Mouse (Mus musculus) C2C12 (cell line): ENCODE results near the gene Zfp697. TPM values are rescaled to one million over a fixed set of nuclear protein-coding genes. Genes with fewer than 3 reads are reported as not detected.

Source experiments
- H3K27me3 ChIP-seq: one replicate; pipeline ENCODE4 v1.6.1; 2011; ENCODE audit not compliant: control insufficient read depth, insufficient read depth, insufficient read length
- H3K36me3 ChIP-seq: one replicate; pipeline ENCODE4 v1.6.1; 2011; ENCODE audit not compliant: control insufficient read depth, insufficient read depth
- H3K4me3 ChIP-seq: one replicate; pipeline ENCODE4 v1.5.1; 2011; ENCODE audit warnings: mild to moderate bottlenecking, control low read depth; ENCODE audit not compliant: poor library complexity, insufficient read depth, severe bottlenecking
- H3K79me2 ChIP-seq: one replicate; pipeline ENCODE4 v1.6.1; 2011; ENCODE audit not compliant: control insufficient read depth, insufficient read depth
- H3K79me3 ChIP-seq: one replicate; pipeline ENCODE4 v1.6.1; 2011; ENCODE audit warnings: low read depth, control low read depth
- H3ac ChIP-seq: one replicate; pipeline ENCODE3; 2011; ENCODE audit warnings: low read depth; ENCODE audit not compliant: control insufficient read depth, insufficient read length
- CEBPB ChIP-seq: IDR thresholded peaks from one replicate; pipeline ENCODE4 v1.6.1; 2011; ENCODE audit warnings: low read depth, mild to moderate bottlenecking, control low read depth, moderate library complexity
- CTCF ChIP-seq: IDR thresholded peaks from one replicate; pipeline ENCODE4 v1.5.1; 2011; ENCODE audit not compliant: control insufficient read depth, insufficient read depth, insufficient read length
- FOSL1 ChIP-seq: IDR thresholded peaks from one replicate; pipeline ENCODE4 v1.8.0; 2011; ENCODE audit warnings: mild to moderate bottlenecking, low read length; ENCODE audit not compliant: poor library complexity, insufficient read depth, severe bottlenecking
- MAX ChIP-seq: IDR thresholded peaks from one replicate; pipeline ENCODE4 v1.6.1; 2011; ENCODE audit warnings: mild to moderate bottlenecking, control low read depth
- MYOD1 ChIP-seq: IDR thresholded peaks from one replicate; pipeline ENCODE4 v1.6.1; 2011; ENCODE audit warnings: low read depth; ENCODE audit not compliant: control insufficient read depth, insufficient read length
- MYOG ChIP-seq: IDR thresholded peaks from one replicate; pipeline ENCODE4 v1.6.1; 2011; ENCODE audit not compliant: control insufficient read depth, insufficient read length; ENCODE audit errors: extremely low read depth
- USF1 ChIP-seq: IDR thresholded peaks from one replicate; pipeline ENCODE4 v1.6.1; 2011; ENCODE audit warnings: low read depth, mild to moderate bottlenecking, control low read depth, moderate library complexity
- polyA plus RNA-seq: library from polyadenylated mRNA; unstranded; fragments of >200 nt; fragmentation: generic; extraction: Trizol; gene quantifications from one replicate; pipeline ENCODE4 v1.2.1, GENCODE M21; 2012; ENCODE audit warnings: missing spikeins

Gene Zfp697
- polyA plus RNA-seq, 1 experiment = 7.5 TPM

- Histone ChIP-seq H3K36me3 (peaks cover 52% of the 10 kb centered on the region), H3K79me3 (no peaks in the 10 kb centered on the region), H3K27me3 (no peaks in the 10 kb centered on the region), H3ac (no peak overlapping the region), H3K79me2 (no peaks in the 10 kb centered on the region), H3K4me3 (no peak overlapping the region)
- TF ChIP-seq MYOG (no peak), CEBPB (no peak), CTCF (no peak), FOSL1 (no peak), MYOD1 (no peak), MAX (no peak), USF1 (no peak)
These were observed 44.5 kb downstream of the Zfp697 start for GRCm38 (mm10) chr3:98426749-98427148.

DNA sequence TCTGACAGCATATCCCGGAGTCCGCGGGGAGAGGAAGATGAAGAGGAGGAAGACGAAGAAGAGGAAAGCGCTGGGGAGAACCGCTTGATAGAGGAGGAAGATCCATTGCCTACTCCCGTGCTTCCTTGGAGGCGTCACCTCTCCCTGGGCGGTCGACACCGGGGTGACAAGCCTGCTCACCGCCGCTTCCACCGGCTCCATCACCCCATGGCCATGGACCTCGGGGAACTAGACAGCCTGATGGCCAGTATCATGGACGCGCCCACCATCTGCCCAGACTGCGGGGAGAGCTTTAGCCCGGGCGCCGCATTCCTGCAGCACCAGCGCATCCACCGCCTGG lies 45.0 kb downstream of the Zfp697 start:
- H3K79me3 ChIP-seq = no peaks in the 10 kb centered on the region
- H3K27me3 ChIP-seq = no peaks in the 10 kb centered on the region
- H3K79me2 ChIP-seq = no peaks in the 10 kb centered on the region
- no peak overlapping the region for H3ac ChIP-seq
- H3K4me3 ChIP-seq = no peak overlapping the region
- peaks cover 52% of the 10 kb centered on the region for H3K36me3 ChIP-seq
- no peak for TF ChIP-seq FOSL1
- TF ChIP-seq CEBPB = no peak
- no peak for TF ChIP-seq MYOD1
- TF ChIP-seq USF1 = no peak
- no peak for TF ChIP-seq CTCF
- no peak for TF ChIP-seq MYOG
- no peak for TF ChIP-seq MAX

DNA sequence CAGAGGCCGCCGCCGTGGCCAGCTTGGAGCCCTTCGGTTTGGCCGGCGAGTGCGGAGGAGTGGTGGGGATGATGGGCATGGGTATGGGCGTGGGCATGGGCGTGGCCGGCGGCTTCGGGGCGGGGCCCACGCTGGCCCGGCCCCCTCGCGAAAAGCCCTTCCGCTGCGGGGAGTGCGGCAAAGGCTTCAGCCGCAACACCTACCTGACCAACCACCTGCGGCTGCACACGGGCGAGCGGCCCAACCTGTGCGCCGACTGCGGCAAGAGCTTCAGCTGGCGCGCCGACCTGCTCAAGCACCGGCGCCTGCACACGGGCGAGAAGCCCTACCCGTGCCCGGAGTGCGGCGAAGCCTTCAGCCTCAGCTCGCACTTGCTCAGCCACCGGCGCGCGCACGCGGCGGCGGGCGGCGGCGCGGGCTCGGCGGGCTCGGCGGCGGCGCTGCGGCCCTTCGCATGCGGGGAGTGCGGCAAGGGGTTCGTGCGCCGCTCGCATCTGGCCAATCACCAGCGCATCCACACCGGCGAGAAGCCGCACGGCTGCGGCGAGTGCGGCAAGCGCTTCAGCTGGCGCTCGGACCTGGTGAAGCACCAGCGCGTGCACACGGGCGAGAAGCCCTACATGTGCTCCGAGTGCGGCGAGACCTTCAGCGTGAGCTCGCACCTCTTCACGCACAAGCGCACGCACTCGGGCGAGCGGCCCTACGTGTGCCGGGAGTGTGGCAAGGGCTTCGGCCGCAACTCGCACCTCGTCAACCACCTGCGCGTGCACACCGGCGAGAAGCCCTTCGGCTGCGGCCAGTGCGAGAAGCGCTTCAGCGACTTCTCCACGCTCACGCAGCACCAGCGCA lies 45.6 kb downstream of the Zfp697 start:
- H3K79me3 ChIP-seq = no peaks in the 10 kb centered on the region
- H3K36me3 ChIP-seq = peaks cover 52% of the 10 kb centered on the region
- no peak overlapping the region for H3K4me3 ChIP-seq
- TF ChIP-seq USF1 (no peak), FOSL1 (no peak), MAX (no peak), CTCF (no peak), CEBPB (no peak), MYOG (no peak), MYOD1 (no peak)
- H3ac ChIP-seq = no peak overlapping the region
- no peaks in the 10 kb centered on the region for H3K79me2 ChIP-seq
- H3K27me3 ChIP-seq = no peaks in the 10 kb centered on the region

- H3K27me3 ChIP-seq = no peaks in the 10 kb centered on the region
- no peaks in the 10 kb centered on the region for H3K79me3 ChIP-seq
- no peak for TF ChIP-seq CEBPB
- H3K36me3 ChIP-seq = peaks cover 52% of the 10 kb centered on the region
- H3K79me2 ChIP-seq = no peaks in the 10 kb centered on the region
- H3ac ChIP-seq = no peak overlapping the region
- H3K4me3 ChIP-seq = no peak overlapping the region
These were observed 46.2 kb downstream of the Zfp697 start for GRCm38 (mm10) chr3:98428449-98428775.

DNA sequence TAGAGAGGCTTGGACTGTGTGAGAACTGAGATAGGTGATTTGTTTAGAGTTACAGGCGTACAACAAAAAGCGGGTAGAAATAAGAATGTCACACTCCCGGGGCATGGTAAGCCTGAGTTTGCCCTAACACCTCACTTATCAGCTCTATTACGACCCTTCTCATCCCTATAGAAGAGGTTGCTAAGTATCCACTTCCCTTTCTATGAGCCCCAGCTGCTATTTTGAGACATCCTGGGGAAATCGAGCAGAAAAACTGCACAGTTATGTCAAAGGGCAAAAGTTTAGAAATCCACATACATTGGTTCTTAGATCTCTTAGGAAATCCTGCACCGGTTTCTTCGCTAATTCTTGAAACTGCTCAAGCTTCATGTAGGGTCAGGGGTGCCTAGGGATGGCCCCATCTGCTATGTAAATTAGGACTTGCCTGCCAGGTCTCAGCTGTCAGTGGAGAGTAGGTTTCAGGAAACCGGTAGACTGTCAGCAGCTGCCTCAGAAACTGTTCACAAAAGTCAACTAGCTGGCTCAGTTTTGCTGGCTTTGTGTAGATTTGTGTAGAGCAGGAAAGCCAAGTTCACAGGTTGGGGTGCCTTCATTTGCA lies 46.8 kb downstream of the Zfp697 start:
- Histone ChIP-seq H3K79me2 (no peaks in the 10 kb centered on the region), H3K36me3 (peaks cover 50% of the 10 kb centered on the region), H3K79me3 (no peaks in the 10 kb centered on the region), H3K4me3 (no peak overlapping the region), H3ac (no peak overlapping the region), H3K27me3 (no peaks in the 10 kb centered on the region)
- no peak for TF ChIP-seq MYOD1
- no peak for TF ChIP-seq MYOG
- no peak for TF ChIP-seq MAX
- no peak for TF ChIP-seq CEBPB
- TF ChIP-seq CTCF = no peak
- no peak for TF ChIP-seq FOSL1
- TF ChIP-seq USF1 = no peak
